Mouse (Mus musculus) bone marrow, adult 2 months (tissue): Measurements from ENCODE around the gene Snx14.

Experiments used
- CTCF ChIP-seq: fragments of 200-500 bp; IDR thresholded peaks from 2 replicates; pipeline ENCODE4 v1.5.1; 2011; ENCODE audit warnings: low read length, control low read depth; ENCODE audit not compliant: control insufficient read depth, insufficient read depth
- POLR2A ChIP-seq: fragments of 200-500 bp; IDR thresholded peaks from 2 replicates; pipeline ENCODE4 v1.6.1; 2011; ENCODE audit warnings: low read depth, mild to moderate bottlenecking, control low read depth, low read length, borderline replicate concordance; ENCODE audit not compliant: control insufficient read depth

DNA sequence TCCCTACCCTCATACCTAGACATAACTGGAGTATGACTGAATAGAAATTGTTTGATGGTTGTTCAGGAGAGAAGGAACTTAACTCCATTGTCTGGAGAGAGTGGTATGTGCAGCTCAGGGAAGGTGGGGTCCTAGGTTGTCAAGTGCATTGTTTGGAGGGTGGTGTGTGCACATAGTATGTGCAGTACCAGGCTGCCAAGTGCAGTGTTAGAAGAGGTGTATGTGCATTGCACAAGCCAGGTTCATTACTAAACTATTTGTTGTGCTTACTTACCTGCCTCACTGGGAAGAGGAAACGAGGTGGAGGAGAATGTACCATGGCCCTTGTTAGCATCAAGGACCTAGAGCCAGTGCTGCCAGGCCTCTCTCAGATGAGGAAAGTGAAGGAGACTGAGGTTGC, 88.4 kb downstream of the Snx14 start:
- TF ChIP-seq POLR2A, result no peak
- no peak for TF ChIP-seq CTCF
